Mouse (Mus musculus): ENCODE data around the gene Phf21a. TPM values are rescaled to one million over a fixed set of nuclear protein-coding genes. Genes with fewer than 3 reads are reported as not detected.
"Not testable (repeated sequence)": the region's sequence is repeated elsewhere in the genome, so short reads cannot be mapped to it uniquely, and the experiment has no call there.

Phf21a gene
- polyA plus RNA-seq, 1 experiment, result 0.10 TPM

- Histone ChIP-seq H3K27me3 (ENCODE audit: control insufficient read depth) (peaks cover 2% of the 10 kb centered on the region; the same call in 1 of the 2 replicates), H3K4me1 (ENCODE audit: control insufficient read depth) (no peaks in the 10 kb centered on the region), H3K4me3 (replicated peaks) (no peak overlapping the region), H3K9me3 (ENCODE audit: control insufficient read depth, low read length) (no peaks in the 10 kb centered on the region), H3K36me3 (ENCODE audit: control insufficient read depth) (no peaks in the 10 kb centered on the region)
- TF ChIP-seq TAL1 (IDR thresholded peaks at IDR 0.05; ENCODE audit: low read length) (no peak), GATA1 (IDR thresholded peaks at IDR 0.05; ENCODE audit: low read length) (no peak)
Measured at GRCm38 (mm10) chr2:92067600-92067999, 25.3 kb upstream of the Phf21a start.

- Histone ChIP-seq H3K27me3 (ENCODE audit: control insufficient read depth) (peaks cover 2% of the 10 kb centered on the region; the same call in 1 of the 2 replicates), H3K36me3 (ENCODE audit: control insufficient read depth) (no peaks in the 10 kb centered on the region), H3K4me1 (ENCODE audit: control insufficient read depth) (no peaks in the 10 kb centered on the region), H3K4me3 (replicated peaks) (no peak overlapping the region), H3K9me3 (ENCODE audit: control insufficient read depth, low read length) (no peaks in the 10 kb centered on the region)
- TF ChIP-seq TAL1 (IDR thresholded peaks at IDR 0.05; ENCODE audit: low read length) (no peak), GATA1 (IDR thresholded peaks at IDR 0.05; ENCODE audit: low read length) (no peak)
Measured at GRCm38 (mm10) chr2:92069630-92070029, 23.3 kb upstream of the Phf21a start.

- no peaks in the 10 kb centered on the region for H3K9me3 ChIP-seq (ENCODE audit: control insufficient read depth, low read length)
- no peaks in the 10 kb centered on the region for H3K4me1 ChIP-seq (ENCODE audit: control insufficient read depth)
- no peak overlapping the region for H3K4me3 ChIP-seq (replicated peaks)
- no peak for TF ChIP-seq GATA1 (IDR thresholded peaks at IDR 0.05; ENCODE audit: low read length)
- no peak for TF ChIP-seq TAL1 (IDR thresholded peaks at IDR 0.05; ENCODE audit: low read length)
- peaks cover 2% of the 10 kb centered on the region; the same call in 1 of the 2 replicates for H3K27me3 ChIP-seq (ENCODE audit: control insufficient read depth)
- no peaks in the 10 kb centered on the region for H3K36me3 ChIP-seq (ENCODE audit: control insufficient read depth)
Measured at GRCm38 (mm10) chr2:92071143-92071542, 21.8 kb upstream of the Phf21a start.

- Histone ChIP-seq H3K4me3 (replicated peaks) (no peak overlapping the region), H3K9me3 (ENCODE audit: control insufficient read depth, low read length) (no peaks in the 10 kb centered on the region), H3K27me3 (ENCODE audit: control insufficient read depth) (no peaks in the 10 kb centered on the region), H3K36me3 (ENCODE audit: control insufficient read depth) (no peaks in the 10 kb centered on the region), H3K4me1 (ENCODE audit: control insufficient read depth) (no peaks in the 10 kb centered on the region)
- TF ChIP-seq GATA1 (IDR thresholded peaks at IDR 0.05; ENCODE audit: low read length), result no peak
- no peak for TF ChIP-seq TAL1 (IDR thresholded peaks at IDR 0.05; ENCODE audit: low read length)
Measured at GRCm38 (mm10) chr2:92076086-92076692, 16.7 kb upstream of the Phf21a start.

GRCm38 (mm10) chr2:92082196-92082595 lies 10.7 kb upstream of the Phf21a start:
- TF ChIP-seq GATA1 (IDR thresholded peaks at IDR 0.05; ENCODE audit: low read length), result no peak
- H3K4me3 ChIP-seq (replicated peaks), result no peak overlapping the region
- H3K4me1 ChIP-seq (ENCODE audit: control insufficient read depth), result no peaks in the 10 kb centered on the region
- H3K27me3 ChIP-seq (ENCODE audit: control insufficient read depth), result no peaks in the 10 kb centered on the region
- no peaks in the 10 kb centered on the region for H3K36me3 ChIP-seq (ENCODE audit: control insufficient read depth)
- H3K9me3 ChIP-seq (ENCODE audit: control insufficient read depth, low read length), result no peaks in the 10 kb centered on the region

- H3K36me3 ChIP-seq (ENCODE audit: control insufficient read depth), result no peaks in the 10 kb centered on the region
- TF ChIP-seq GATA1 (IDR thresholded peaks at IDR 0.05; ENCODE audit: low read length), result no peak
- no peaks in the 10 kb centered on the region for H3K4me1 ChIP-seq (ENCODE audit: control insufficient read depth)
- H3K9me3 ChIP-seq (ENCODE audit: control insufficient read depth, low read length), result no peaks in the 10 kb centered on the region
- H3K27me3 ChIP-seq (ENCODE audit: control insufficient read depth), result no peaks in the 10 kb centered on the region
- H3K4me3 ChIP-seq (replicated peaks), result no peak overlapping the region
Measured at GRCm38 (mm10) chr2:92085721-92086120, 7.2 kb upstream of the Phf21a start.

GRCm38 (mm10) chr2:92087065-92087464 lies 5.9 kb upstream of the Phf21a start:
- no peaks in the 10 kb centered on the region for H3K27me3 ChIP-seq (ENCODE audit: control insufficient read depth)
- H3K4me1 ChIP-seq (ENCODE audit: control insufficient read depth), result no peaks in the 10 kb centered on the region
- no peak overlapping the region for H3K4me3 ChIP-seq (replicated peaks)
- H3K36me3 ChIP-seq (ENCODE audit: control insufficient read depth), result no peaks in the 10 kb centered on the region
- no peaks in the 10 kb centered on the region for H3K9me3 ChIP-seq (ENCODE audit: control insufficient read depth, low read length)
- TF ChIP-seq TAL1 (IDR thresholded peaks at IDR 0.05; ENCODE audit: low read length) (no peak), GATA1 (IDR thresholded peaks at IDR 0.05; ENCODE audit: low read length) (no peak)

GRCm38 (mm10) chr2:92089782-92090181 lies 3.1 kb upstream of the Phf21a start:
- Histone ChIP-seq H3K4me1 (ENCODE audit: control insufficient read depth) (no peaks in the 10 kb centered on the region), H3K4me3 (replicated peaks) (no peak overlapping the region), H3K27me3 (ENCODE audit: control insufficient read depth) (no peaks in the 10 kb centered on the region), H3K36me3 (ENCODE audit: control insufficient read depth) (no peaks in the 10 kb centered on the region), H3K9me3 (ENCODE audit: control insufficient read depth, low read length) (no peaks in the 10 kb centered on the region)
- TF ChIP-seq TAL1 (IDR thresholded peaks at IDR 0.05; ENCODE audit: low read length), result no peak
- no peak for TF ChIP-seq GATA1 (IDR thresholded peaks at IDR 0.05; ENCODE audit: low read length)

GRCm38 (mm10) chr2:92093503-92093902 lies 586 bp downstream of the Phf21a start:
- not testable (repeated sequence) for H3K36me3 ChIP-seq (ENCODE audit: control insufficient read depth); H3K4me3 ChIP-seq (replicated peaks); H3K9me3 ChIP-seq (ENCODE audit: control insufficient read depth, low read length); H3K27me3 ChIP-seq (ENCODE audit: control insufficient read depth); H3K4me1 ChIP-seq (ENCODE audit: control insufficient read depth)

- Histone ChIP-seq H3K9me3 (ENCODE audit: control insufficient read depth, low read length) (no peaks in the 10 kb centered on the region), H3K4me1 (ENCODE audit: control insufficient read depth) (no peaks in the 10 kb centered on the region), H3K27me3 (ENCODE audit: control insufficient read depth) (no peaks in the 10 kb centered on the region), H3K4me3 (replicated peaks) (no peak overlapping the region), H3K36me3 (ENCODE audit: control insufficient read depth) (no peaks in the 10 kb centered on the region)
- TF ChIP-seq GATA1 (IDR thresholded peaks at IDR 0.05; ENCODE audit: low read length), result no peak
- no peak for TF ChIP-seq TAL1 (IDR thresholded peaks at IDR 0.05; ENCODE audit: low read length)
Measured at GRCm38 (mm10) chr2:92094078-92094477, 1.2 kb downstream of the Phf21a start.
